14 mouse cellular contexts compared by ENCODE assay signal in the genomic region with DNA sequence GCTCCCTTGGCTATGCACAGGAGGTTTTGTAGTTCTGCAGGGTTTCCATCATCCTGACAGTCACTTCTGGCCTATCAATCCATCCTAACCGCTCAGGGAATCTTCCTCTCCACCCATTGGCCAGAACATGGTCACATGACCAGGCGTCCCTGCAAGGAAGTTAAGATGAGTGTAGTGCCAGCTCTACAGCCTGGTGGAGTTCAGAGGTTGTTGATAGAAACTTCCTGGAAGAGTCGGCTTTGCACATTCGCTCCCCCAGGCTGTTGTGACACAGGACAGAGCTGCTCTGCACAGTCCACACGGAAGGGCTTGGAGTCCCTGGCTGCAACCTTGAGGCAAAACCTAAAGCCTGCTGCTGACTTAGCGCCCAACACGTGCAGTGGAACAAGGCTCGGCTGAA.
A peak's percentile ranks its signal among the peaks of the same experiment; 100 is the strongest.
DNase-seq lines count a peak whose midpoint lies in the region; ATAC-seq and TF ChIP-seq lines count a peak whose summit lies in the region.
"Had no signal": no experiment of that assay in that cellular context is flagged by ENCODE, and none has a peak within 500 bp of the region (broad histone marks: within the 10 kb centered on the region; RNA-seq: fewer than 3 reads in every experiment).

No protein-coding gene starts in this region.

- no peak for TF ChIP-seq EP300 in heart, postnatal 0 days (IDR thresholded peaks at IDR 0.05; ENCODE audit: low read depth)

- no peaks in the 10 kb centered on the region for H3K27me3 ChIP-seq in liver, embryonic 12.5 days (replicated peaks)
- H3K27me3 ChIP-seq in heart, postnatal 0 days (ENCODE audit: control insufficient read depth, insufficient read depth, low read length): no peaks in the 10 kb centered on the region; the same call in 1 of the 2 replicates
- H3K27me3 ChIP-seq: embryonic facial prominence, embryonic 13.5 days had no signal

- no peak for ATAC-seq in liver, embryonic 12.5 days
- no peak for ATAC-seq in heart, postnatal 0 days (ENCODE audit: insufficient read depth, low read depth)
- ATAC-seq in erythroblast, adult 5-6 weeks (replicated peaks; ENCODE audit: low FRiP score, poor library complexity, severe bottlenecking): no peak
- ATAC-seq: forebrain, embryonic 14.5 days; Patski had no signal

- H3K36me3 ChIP-seq in liver, embryonic 12.5 days: no peaks in the 10 kb centered on the region
- H3K36me3 ChIP-seq in heart, postnatal 0 days (replicated peaks; ENCODE audit: control insufficient read depth, insufficient read depth, low read length): no peaks in the 10 kb centered on the region
- H3K36me3 ChIP-seq: embryonic facial prominence, embryonic 13.5 days; limb, embryonic 12.5 days had no signal

- no peaks in the 10 kb centered on the region for H3K4me1 ChIP-seq in liver, embryonic 12.5 days
- no peaks in the 10 kb centered on the region for H3K4me1 ChIP-seq in heart, postnatal 0 days (ENCODE audit: control insufficient read depth, insufficient read depth)
- H3K4me1 ChIP-seq: embryonic facial prominence, embryonic 13.5 days; limb, embryonic 12.5 days had no signal

- no peak overlapping the region for H3K4me2 ChIP-seq in liver, embryonic 12.5 days
- no peak overlapping the region for H3K4me2 ChIP-seq in heart, postnatal 0 days (ENCODE audit: low read depth, low read length)
- H3K4me2 ChIP-seq: embryonic facial prominence, embryonic 13.5 days; limb, embryonic 12.5 days had no signal

- no peak overlapping the region for H3K27ac ChIP-seq in liver, embryonic 12.5 days
- H3K27ac ChIP-seq in heart, postnatal 0 days (ENCODE audit: low read depth): no peak overlapping the region
- H3K27ac ChIP-seq: embryonic facial prominence, embryonic 13.5 days; limb, embryonic 12.5 days had no signal

- no peak overlapping the region for H3K4me3 ChIP-seq in liver, embryonic 12.5 days
- no peak overlapping the region for H3K4me3 ChIP-seq in heart, postnatal 0 days (ENCODE audit: low read depth, low read length)
- H3K4me3 ChIP-seq: embryonic facial prominence, embryonic 13.5 days; limb, embryonic 12.5 days had no signal

- peak; percentile 32 for DNase-seq in adrenal gland, adult 2 months
- DNase-seq in adrenal gland, postnatal 4 days (ENCODE audit: low spot score in 2 of 2): no peak
- DNase-seq in liver: peak; percentile 19
- peak; percentile 7 for DNase-seq in heart, postnatal 0 days (ENCODE audit: low spot score)
- DNase-seq in lung, postnatal 14 days: peak; percentile 7
- DNase-seq in gastrocnemius, postnatal 4 days (ENCODE audit: low spot score in 2 of 2): no peak
- DNase-seq: cerebellum, adult 11 months; cerebellum, postnatal 36 days had no signal

- no peak for TF ChIP-seq CTCF in heart, postnatal 0 days (IDR thresholded peaks at IDR 0.05; ENCODE audit: low read depth)

- no peak overlapping the region for H3K9ac ChIP-seq in liver, embryonic 12.5 days
- no peak overlapping the region for H3K9ac ChIP-seq in heart, postnatal 0 days (replicated peaks; ENCODE audit: low read depth, low read length)
- H3K9ac ChIP-seq: embryonic facial prominence, embryonic 13.5 days; limb, embryonic 12.5 days had no signal

- peaks cover 1% of the 10 kb centered on the region for H3K9me3 ChIP-seq in liver, embryonic 12.5 days (replicated peaks)
- no peaks in the 10 kb centered on the region for H3K9me3 ChIP-seq in heart, postnatal 0 days (replicated peaks; ENCODE audit: control insufficient read depth, low read length)
- H3K9me3 ChIP-seq: embryonic facial prominence, embryonic 13.5 days had no signal

- 64% methylated on average over 8 of the region's 8 CpGs for WGBS in liver, embryonic 12.5 days (ENCODE audit: insufficient replicate concordance)
- WGBS in heart, postnatal 0 days: 54% methylated on average over 8 of the region's 8 CpGs

Comparison
In these comparisons a context has a peak if more than half of its experiments do, and no peak if none do; other contexts are left out.
1. DNase-seq: peak in adrenal gland, adult 2 months (single experiment), liver (single experiment), heart, postnatal 0 days (single experiment) and lung, postnatal 14 days (single experiment); none in adrenal gland, postnatal 4 days (0 of 2) and gastrocnemius, postnatal 4 days (0 of 2).